Mouse (Mus musculus) natural killer cell, adult 2 months (primary cell): Measurements from ENCODE around the gene Utp15.

ENCODE experiments used
- DNase-seq, 2 experiments: peaks; one replicate each; pipeline ENCODE4 v3.0.0; 2022; ENCODE audit warnings: low spot score in 2 of 2

Gene Utp15

DNA sequence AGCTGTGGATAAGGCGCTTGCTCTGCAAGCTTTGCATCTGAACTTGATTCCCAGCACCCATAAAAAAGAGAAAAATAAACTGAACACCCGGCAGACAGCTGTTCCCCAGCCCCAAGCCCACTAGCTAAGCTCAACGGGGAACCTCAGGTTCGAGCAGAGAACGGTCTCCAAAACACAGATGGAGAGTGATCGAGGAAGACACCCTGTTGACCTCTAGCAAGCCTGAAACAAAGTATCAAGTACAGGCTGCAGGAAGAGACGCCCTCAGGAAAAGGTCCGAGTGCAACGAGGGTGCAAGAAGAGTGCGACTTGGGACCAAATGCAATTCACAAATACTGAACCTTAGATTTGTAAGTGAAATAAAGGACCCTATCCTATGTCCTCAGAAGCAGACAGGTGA, 13.2 kb downstream of the Utp15 start:
- no peak for DNase-seq

DNA sequence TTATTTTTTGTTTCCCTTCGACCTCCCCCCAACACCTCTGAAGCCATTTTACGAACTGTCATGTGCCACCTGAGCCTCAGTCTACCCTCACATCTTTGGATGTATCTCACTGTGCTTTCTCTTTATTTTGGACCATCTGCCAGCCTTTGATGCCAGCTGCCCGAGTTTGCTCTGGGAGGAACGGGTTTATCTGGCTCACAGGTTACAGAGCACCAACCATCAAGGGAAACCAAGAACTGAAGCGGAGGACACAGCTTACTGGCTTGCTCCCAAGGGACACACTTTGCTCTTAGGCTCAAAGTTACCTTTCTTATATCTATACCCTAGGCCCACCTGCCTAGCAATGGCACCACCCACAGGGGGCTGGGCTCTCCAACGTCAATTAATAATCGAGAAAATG, 17.5 kb downstream of the Utp15 start:
- no peak for DNase-seq

DNA sequence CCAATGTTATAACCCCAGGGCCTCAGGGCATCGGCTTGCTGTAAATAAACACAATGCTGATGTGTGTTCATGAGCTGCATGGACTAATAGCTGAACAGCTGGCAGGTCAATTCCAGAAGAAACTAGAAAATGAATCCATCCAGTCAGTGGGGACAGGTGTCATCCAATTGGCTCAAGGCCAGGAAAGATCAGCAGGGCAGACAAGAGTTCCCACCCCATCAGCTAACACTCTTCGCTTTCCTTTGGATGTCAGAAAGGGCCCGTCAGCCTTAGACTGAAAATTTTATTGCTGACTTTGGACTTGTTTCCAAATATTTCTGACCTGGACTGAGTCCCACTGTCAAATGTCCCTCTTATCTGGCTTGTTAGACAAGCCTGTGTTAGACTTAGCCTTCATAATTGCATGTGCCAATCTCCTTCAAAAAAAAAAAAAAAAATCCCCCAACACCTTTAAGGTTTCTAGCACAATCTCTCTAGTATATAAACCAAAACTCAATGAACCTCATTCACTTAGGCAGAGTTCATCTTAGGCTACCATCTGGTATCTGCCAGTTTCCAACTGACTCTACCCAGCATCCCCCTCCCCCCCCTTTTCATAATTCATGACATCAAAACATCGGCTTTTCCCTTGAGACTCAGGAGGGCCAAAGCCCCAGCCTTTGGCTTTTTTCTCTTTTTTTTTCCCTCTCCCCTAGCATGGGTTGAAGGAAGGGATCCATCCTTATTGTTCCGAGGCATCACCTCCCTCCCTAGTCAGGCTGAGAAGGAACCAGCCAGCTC, 18.1 kb downstream of the Utp15 start:
- no peak for DNase-seq

DNA sequence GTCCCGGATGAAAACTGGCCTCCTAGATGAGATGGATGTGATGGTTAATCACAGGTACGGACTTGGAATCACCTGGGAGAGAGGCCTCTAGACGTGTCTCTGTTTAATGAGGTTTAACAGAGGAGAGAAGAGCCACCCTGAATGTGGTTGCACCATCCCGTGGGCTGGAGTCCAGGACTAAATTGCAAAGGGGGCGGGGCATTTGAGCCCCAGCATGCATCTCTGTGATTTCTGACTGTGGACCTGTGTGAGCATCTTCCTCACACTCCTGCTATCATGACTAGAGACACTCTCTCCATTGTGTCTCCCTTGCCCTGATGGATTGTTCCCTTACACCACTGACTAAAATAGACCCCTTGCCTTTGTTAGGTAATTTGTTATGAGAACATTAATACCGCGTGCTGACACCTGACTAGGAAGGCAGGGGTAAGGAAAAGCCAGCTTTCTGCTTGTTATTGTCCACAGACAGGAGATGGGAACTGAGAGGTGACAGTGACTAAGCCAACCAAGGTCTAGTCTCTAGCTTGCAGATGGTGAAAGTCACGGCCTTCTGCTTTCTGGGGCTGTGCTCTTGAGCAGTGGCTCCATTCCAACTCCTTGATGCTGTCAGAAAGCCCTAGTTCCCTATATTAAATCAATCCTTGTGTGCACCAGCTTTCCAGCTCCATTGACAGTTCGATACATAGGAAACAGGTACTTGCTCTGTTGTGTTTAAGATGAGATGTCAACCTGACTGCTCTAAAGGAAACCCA, 21.1 kb downstream of the Utp15 start:
- no peak for DNase-seq

DNA sequence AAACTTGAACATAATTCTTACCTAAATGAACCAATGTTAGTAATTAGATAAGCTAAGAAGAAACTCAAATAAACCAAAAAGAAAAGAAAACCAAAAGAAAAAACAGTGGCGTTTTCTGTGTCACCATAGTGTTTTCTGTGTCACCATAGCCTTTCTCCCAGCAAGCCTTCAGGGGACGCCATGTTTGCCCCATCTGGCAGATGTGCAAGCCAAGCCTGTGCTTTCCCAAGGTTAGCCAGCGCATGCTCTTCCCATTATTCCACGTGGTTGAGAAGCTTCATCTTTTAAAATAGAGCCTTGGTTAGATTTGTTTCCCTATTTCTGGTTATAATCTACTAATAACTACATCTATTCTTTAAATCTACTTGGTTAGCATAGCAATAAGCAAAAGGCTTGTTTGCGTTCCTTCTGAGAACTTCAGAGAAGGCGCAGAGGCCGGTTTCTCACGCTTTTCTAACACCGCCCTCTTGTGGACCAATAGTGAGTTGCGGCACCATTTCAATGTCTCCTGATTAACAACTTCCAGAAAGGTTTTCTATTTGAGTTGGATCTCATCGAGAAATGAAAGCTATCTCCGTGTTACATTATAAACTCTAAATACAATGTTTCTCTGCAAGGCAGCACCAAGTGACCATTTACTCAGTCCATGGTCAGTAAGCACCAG, 22.7 kb downstream of the Utp15 start:
- peak; percentile 16 to 42 for DNase-seq

DNA sequence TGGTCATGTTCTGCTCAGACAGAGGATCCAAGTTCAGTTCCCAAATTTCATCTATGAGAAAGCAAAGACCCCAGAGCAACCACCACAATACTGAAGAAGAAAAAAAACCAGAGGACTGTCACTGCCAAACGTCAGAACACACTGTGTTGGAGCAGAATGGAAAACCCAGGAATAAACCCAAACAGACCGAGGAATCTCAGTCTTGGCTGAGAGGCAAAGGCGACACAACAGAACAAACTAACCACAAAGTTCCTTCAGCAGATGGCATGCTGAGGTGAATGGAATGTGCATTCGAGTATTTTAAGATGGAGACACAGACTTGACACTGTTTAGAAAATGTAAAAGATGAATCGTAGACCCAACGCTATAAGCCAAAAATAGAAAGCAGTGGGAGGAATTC, 27.4 kb downstream of the Utp15 start:
- no peak for DNase-seq

DNA sequence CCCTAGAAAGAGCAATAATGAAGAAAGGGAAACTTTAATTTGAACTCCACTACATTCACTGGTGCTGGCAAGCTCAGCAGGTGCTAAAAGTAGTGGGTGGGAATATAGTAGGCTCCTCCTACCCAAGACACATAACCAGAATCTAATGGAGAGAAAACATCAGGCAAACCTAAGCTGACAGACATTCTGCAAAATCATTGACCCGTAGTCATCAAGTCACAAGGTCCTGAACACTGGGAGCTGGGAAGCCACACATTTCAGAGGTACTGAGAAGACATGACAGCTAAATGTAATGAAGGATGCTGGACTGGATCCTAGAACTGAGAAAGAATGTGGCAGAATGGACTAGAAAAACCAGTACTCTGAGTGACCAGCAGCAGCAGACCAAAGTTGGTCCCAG, 32.3 kb downstream of the Utp15 start:
- DNase-seq, result no peak

DNA sequence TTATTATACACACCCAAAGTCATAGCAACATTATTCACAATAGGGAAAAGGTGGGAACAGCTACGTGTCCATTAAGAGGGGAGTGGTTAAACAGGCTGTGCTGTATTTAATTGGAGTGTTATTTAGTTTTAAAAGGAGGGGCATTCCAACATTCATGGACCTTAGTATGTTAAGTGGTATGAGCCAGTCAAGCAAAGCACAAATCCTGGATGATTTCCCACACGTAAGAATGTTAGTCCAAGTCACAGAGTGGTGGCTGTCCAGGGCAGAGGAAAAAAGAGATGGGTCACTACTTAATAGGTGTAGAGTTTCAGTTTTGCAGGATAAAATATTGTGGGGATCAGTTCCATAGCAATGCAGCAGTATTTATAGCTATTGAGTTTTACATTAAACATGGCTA, 36.6 kb downstream of the Utp15 start:
- DNase-seq, result no peak

DNA sequence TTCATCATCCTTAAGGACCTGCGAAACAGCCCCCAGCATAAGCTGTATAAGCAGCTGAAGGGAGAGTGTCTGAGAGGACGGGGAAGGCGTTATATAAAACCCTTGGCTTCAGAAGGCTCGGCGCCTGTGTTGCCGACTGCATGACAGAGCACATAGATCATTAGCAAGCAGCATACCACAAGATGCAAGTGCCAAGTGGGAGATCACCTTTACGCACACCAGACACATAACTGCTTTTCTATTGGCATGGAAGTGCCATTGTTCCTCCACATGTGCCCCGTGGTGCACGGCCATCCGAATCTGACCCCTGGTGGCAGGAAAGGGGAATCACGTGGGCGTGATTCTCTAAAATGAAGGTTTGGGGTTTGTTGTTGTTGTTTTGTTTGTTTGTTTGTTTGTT, 40.0 kb downstream of the Utp15 start:
- no peak for DNase-seq

DNA sequence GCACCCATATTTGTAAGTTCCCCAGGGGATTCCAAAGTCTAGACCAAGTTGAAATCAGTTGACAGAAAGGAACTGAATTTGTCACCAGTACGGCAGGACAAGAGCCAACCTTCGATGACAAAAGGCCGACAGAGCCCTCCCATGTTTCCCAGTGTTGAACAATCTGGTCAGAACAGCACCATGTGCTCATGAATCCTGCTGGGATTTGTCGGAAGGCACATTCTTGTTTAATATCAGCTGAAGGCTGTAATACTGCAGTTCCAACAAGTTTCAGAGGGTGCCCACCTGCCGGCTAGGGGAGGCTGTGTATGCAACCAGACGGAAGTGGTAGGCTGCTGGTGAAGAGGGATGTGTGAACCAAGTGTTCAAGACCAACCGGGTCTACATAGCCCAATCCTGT, 52.7 kb downstream of the Utp15 start:
- no peak for DNase-seq

DNA sequence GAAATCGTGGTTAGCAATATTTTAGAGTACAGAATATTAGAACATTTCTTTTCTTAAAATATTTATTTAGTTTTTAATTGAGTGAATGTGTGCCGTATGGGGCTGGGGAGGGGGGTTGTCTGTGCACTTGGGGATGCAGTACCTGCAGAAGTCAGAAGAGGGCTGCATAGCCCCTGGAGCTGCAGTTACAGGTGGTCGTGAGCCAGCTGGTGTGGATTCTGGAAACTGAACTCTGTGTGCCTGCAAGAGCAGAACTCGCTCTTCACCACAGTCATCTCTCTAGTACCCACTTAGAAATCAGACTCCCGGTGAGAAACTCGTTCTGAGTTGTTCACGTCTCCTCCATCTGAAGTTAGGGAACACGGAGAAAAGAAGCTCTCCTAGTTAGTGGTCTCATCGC, 54.0 kb downstream of the Utp15 start:
- no peak for DNase-seq

DNA sequence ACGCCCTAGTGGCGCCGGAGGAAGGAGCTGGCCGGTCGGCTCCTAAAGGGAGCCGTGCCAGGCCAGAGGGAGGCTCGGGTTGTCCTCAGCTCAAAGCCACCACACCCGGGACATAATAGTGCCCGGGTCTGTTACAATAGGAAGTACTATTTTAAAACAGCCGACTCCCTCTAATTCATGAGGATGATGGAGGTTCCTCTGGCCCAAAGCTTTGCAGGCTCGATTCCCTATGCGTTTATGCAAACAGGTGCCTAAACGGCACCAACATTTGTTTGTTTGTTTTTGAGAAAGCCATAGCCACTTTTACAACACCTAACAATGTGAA, 56.3 kb downstream of the Utp15 start:
- no peak for DNase-seq

DNA sequence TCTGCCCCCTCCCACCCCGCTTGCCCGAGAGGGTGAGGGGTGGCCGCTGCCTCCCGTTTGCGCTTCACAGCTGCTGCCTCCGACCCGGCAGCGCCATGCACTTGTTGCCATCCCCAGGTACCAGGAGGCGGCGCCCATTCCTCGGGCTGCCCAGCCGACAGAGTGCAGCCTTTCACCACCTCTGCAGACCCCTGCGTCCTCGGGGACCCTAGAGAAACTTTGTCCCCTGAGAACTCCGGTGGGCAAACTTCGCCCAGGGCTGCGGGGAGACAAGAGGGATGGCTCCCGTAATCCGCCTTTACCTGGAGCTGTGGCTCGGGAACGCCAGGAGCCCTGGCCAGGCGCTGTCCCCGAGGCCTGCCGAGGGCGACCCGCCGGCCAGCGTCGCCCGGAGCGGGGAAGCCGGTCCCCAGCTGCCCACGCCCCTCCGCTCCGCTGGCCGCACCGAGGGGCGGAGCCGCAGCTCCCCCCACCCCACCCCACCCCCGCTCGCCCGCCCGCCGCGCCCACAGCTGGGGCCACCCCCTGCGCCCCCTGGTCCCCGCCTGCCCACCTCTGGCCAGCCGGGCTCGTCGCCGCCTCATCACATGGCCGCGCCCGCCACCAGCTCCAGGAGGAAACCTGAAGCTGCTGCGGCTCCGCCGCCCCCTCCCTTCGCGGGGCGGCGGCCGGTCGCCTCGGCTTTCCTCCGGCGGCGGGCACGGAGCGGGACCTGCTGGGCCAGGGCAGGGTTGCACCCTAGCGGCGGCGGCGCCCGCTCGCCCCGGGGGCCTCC, 56.9 kb downstream of the Utp15 start, which contains the start of gene Arhgef28:
Gene Arhgef28, minus strand, starts transcription at position 669 of the 775 bp plus-strand sequence.
- DNase-seq, result peak in 1 of 2 experiments; percentile 7

DNA sequence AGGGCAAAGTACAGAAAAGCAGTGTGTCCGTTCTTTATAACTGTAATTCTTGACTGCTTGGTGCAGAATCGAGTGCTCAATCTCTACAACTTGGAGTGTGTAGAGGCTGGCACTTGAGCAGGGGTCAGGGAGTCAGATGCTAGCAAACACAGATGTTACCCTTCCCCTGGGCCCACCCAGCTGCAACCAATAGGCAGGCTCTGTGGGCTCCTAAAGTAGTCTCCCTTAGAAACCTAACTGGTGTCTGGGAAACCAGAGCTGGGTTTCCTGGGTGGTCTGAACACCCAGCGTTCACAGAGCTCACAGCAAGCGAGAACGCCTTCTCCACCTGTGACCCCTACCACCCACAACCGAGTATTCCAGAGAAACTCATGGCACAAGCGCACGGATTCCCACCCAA, 57.7 kb downstream of the Utp15 start:
- no peak for DNase-seq

DNA sequence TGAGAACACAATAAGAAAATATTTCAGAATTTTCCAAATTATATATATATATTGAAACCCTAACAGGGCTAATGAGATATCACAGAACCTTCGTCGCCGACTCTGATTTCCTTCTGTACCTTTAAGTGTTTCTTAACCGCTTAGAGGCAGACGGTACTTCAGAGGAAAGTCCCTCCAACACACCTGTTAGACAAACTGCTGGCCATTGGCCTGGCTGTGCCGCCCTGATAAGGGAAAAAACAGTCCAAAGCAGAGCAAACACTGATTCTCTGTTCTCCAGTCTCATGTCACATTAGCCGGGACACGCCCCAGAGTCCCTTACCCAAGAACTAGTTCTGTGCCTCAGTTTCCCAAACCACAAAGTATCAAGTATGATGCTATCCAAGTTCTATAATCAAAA, 58.5 kb downstream of the Utp15 start:
- DNase-seq, result no peak

DNA sequence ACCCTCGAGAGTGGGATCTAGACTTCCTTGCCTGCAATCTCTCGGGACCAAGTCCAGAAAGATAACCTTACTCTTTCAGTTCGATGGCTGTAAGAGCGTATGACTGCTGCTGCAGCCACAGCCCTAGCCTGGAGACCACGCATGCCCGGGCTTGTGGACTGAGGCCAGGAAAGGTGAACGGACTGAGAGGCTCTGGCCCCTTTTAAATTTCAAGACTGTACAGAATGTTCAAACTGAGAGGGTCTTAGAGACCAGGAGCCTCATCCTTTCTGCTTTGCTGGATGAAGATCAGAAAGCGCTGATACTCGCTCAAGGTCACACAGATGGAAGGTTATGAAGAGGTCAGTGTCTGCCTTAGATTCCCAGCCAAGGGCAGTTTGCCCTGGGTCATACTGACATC, 61.4 kb downstream of the Utp15 start:
- no peak for DNase-seq
